Mouse (Mus musculus): ENCODE results near the gene Hsbp1.
"Not testable (repeated sequence)": the region's sequence is repeated elsewhere in the genome, so short reads cannot be mapped to it uniquely, and the experiment has no call there.

Hsbp1 gene

GRCm38 (mm10) chr8:119344190-119344856, at the start of gene Hsbp1:
Gene Hsbp1, plus strand, starts transcription at chr8:119344488.
- DNase-seq: peak; percentile 91 to 95

GRCm38 (mm10) chr8:119295477-119295876, 48.8 kb upstream of the Hsbp1 start:
- DNase-seq: no peak

GRCm38 (mm10) chr8:119297752-119298151, 46.5 kb upstream of the Hsbp1 start:
- DNase-seq: not testable (repeated sequence)

DNA sequence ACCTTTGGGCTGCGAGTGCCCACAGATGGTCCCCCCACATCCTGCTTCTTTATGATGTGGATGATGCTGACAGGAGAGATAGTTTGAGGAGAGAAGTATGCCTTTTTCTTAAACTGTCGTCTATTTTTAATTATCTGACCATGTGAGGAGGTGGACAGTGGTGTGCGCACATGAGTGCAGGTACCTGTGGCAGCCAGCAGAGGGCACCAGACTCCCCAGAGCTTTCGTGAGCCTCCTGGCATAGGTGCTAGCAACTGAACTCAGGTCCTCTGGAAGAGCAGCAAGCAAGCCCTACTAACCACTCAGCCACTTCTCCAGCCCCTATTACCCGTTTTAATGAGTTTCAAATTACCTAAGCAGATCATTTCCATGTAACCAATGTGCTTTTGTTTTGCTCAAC, 44.0 kb upstream of the Hsbp1 start:
- no peak for DNase-seq

DNA sequence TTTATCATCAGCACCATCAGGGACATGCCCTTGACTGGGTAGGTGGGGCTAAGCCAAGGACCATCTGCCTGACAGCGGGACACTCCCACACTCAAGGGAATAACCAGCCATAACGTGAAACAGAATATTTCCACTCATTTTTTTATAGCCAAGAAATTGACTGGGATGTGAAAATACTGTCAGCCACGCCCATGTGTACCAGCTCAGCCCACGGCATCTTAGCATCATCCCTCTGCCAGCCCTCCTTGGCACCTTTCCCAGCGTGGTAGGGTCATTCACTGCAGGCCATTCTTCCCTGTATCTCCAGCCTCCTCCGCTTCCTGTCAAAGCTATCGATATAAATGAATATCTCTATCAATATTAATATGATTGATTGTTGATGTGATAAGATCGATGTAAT, 40.1 kb upstream of the Hsbp1 start:
- no peak for DNase-seq

DNA sequence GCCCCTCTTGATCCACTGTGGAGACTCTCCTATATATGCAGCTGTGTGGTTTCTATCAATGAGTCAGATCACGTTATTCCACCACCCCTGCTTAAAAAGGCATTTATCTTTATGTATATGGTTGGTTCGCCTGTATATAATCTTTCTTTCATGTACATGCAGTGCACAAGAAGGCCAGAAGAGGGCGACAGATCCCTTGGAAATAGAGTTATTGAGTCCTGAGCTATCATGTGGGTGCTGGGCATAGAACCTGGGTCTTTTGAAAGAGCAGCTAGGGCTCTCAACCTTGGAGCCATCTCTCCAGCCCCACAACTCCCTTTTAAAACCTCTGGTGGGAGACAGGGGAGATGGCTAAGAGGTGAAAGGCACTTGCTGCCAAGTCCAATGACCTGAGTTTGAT, 32.9 kb upstream of the Hsbp1 start:
- no peak for DNase-seq

DNA sequence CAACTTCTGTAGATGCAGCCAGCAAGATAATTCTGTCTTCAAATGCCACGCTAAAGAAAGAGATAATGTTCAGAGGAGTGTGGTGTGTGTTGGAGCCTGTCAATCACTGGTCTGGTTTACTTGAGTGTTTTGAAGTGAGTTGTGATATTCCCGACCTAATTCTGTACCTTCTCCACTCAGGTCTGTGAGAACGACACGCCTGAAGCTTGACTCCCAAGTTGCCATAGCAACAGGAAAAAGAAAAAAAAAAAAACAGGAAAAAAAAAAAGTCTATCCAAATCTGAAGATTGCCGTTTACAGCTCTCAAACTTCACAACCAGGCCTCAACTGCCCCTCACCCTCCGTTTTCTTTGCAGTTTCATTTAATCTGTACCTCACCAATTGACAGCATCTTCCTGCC, 21.1 kb upstream of the Hsbp1 start:
- no peak for DNase-seq

GRCm38 (mm10) chr8:119339546-119339945, 4.7 kb upstream of the Hsbp1 start:
- no peak for DNase-seq

- DNase-seq: peak in 1 of 2 experiments; percentile 14
Measured at GRCm38 (mm10) chr8:119343606-119344005, 682 bp upstream of the Hsbp1 start.

DNA sequence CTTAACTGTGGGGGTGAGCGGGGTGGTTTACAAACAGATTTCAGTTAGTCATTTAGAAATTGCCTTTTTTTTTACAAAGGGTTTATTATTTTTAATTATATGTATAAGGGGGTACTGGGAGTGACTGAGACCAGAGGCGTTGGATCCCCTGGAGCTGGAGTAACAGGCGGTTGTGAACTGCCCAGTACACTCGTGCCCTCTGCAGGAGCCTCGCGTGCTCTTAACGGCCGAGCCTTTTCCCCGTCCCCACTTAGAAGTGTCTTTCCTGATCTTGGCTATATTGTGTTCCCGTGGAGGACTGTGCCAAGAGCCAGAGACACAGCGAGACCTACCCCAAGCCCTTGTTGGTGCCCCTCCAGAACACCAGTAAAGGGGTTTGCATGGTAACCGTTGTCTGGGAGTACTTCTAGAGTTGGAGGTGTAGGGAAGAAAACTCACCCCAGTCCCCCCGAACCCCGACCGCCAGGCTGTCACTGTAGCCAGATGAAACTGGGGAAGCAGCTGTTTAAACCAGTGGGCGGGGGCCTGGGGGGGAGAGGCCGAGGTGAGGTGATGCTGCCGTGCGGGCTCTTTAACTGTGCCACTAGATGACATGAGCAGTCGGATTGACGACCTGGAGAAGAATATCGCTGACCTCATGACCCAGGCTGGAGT, 868 bp downstream of the Hsbp1 start:
- DNase-seq: no peak

- peak in 1 of 2 experiments; percentile 17 for DNase-seq
Measured at GRCm38 (mm10) chr8:119345683-119346075, 1.4 kb downstream of the Hsbp1 start.

- DNase-seq: no peak
Measured at GRCm38 (mm10) chr8:119351647-119352046, 7.4 kb downstream of the Hsbp1 start.

- no peak for DNase-seq
Measured at GRCm38 (mm10) chr8:119352977-119353658, 8.8 kb downstream of the Hsbp1 start.

GRCm38 (mm10) chr8:119353659-119354023, 9.4 kb downstream of the Hsbp1 start:
- no peak for DNase-seq

GRCm38 (mm10) chr8:119356631-119357030, 12.3 kb downstream of the Hsbp1 start:
- DNase-seq: not testable (repeated sequence)

DNA sequence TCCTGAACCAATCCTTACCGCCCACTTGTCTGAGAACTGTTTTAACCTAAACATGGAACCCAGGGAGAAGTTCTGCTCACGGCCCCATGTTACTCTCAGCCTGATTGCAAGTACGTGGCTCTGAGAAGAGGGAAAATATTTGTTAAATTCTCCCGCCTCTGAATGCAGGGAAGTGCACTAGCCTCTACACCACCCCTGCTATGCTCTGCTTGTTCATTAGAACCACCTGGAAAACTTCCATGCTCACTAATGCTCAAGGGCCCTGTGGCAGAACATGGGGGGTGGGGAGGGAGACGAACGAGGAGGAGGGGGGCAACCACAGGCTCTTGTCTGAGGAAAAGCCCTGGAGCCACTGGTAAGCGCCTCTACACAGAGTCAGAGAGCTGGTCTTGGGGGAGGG, 13.9 kb downstream of the Hsbp1 start:
- no peak for DNase-seq

DNA sequence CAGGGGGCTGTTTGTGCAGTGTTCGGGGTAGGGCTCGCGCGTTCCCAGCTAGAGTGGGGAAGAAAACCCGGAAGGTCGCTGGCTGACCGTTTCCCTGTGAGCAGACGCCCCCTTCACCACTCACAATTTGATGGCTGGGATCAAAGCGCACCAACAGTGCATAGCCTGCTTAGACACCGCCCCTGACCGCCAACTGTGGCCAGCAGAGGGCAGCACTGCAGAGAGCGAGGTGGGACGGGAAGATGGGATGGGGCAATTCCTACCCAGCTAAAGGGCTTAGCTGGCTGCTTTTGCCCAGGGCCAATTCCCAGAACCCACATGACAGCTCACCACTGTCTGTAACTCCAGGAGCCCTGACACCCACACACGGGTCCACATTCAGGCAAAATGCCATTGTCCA, 14.5 kb downstream of the Hsbp1 start:
- DNase-seq: peak in 1 of 2 experiments; percentile 19

DNA sequence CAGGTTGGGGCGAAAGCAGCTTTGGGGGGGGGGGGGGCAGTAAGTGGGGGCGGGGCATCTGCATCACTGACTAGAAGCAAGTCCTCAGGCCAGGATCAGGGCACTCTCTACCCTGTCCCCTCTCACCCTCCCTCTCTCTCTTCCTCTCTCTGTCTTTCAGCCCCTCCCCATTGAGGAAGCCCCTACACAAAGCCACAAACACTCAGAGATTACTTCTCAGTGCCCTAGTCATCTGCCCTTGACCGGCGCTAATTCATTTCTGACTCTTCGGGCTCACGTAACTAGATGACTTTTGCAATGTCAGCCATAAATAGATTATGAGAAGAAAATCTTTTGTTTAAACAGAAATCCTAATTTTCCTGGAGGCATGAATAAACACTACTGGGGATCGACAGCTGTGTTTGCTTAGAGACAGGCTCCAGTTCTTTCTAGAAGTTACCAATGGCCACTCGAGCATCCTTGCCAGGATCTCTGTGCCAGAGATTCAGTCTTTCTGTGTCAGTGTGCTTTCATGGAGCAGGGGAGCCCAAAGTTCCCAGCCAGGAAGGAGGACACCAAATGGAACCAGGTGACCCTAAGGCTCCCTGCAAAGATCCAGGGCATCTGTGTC, 16.5 kb downstream of the Hsbp1 start:
- no peak for DNase-seq

GRCm38 (mm10) chr8:119374716-119375115, 30.4 kb downstream of the Hsbp1 start:
- not testable (repeated sequence) for DNase-seq

DNA sequence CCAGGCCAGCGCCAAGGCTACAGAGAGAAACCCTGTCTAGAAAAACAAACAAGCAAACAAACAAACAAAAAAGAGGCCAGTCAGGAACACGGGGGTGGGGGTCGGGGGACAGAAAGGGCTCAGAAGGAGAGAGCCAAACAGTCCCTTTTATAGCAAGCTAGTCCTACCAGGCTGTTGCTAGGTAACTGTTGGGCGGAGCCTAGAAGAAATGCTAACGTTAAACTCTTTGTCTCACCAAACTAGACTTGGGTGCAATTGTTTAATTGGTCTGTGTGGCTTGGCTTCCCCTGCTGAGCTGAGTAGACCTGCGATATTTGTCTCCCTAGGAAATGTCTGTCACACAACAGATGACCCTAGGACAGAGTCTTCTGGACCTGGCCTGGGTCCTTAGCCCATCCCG, 34.2 kb downstream of the Hsbp1 start:
- no peak for DNase-seq

GRCm38 (mm10) chr8:119380619-119381018, 36.3 kb downstream of the Hsbp1 start:
- no peak for DNase-seq

DNA sequence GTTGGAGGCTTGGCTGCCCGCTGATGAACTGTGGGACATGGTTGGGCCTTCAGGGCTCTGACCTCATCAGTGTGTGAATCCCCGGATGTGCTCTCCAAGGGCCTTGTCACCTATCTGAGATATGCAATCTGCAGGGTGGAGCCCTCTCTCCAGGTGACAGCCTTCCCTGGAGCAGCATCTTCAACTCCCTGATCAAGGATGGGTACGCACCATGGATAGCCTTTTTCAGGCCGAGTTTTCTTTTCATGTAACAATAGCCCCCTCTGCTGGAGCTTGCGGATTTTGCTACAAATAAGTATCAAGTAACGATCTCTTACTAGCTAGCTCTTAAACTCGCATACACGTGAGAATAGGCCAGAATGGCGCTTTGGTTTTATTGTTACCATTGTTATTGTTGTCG, 40.2 kb downstream of the Hsbp1 start:
- DNase-seq: no peak

- DNase-seq: no peak
Measured at GRCm38 (mm10) chr8:119385854-119386253, 41.6 kb downstream of the Hsbp1 start.

DNA sequence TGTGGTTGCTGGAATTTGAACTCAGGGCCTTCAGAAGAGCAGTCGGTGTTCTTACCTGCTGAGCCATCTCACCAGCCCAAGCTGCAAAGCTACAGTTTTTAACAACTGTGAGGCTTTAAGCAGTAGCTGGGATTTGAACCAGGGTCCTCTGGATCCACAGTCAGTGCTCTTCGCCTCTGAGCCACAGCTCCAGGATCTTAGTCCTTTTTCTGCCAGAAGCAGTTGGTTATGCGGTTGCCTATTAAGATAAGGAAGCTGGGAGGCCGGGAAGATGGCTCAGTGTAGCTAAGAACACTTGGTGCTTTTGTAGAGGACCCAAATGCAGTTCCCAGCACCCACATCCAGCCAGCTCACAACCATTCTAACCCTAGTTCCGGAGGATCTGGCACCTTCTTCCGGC, 42.7 kb downstream of the Hsbp1 start:
- DNase-seq: no peak

Data from thymus, adult 18-20 months (tissue).